Mouse (Mus musculus) liver, postnatal 0 days (tissue): ENCODE measurements at regions not wholly inside any gene's neighbourhood (a gene's known extent, or its start where the extent isn't known, plus 50 kb on each side); places are given as distances from the start of the nearest gene placed in this dataset.

Experiments
- ATAC-seq: fragments of 200-750 bp; cut with Nextera tagmentation; 2 replicates; pipeline ENCODE4 v1.8.0; 2017; ENCODE audit warnings: mild to moderate bottlenecking, moderate library complexity
- DNase-seq: peaks from one replicate; pipeline ENCODE4 v3.0.0-alpha.2; 2016
- H3K27ac ChIP-seq: fragments of 300-500 bp; sonication (generic); 2 replicates; pipeline ENCODE4 v1.5.1; 2014; ENCODE audit warnings: antibody characterized with exemption, moderate library complexity, mild to moderate bottlenecking, low read depth
- H3K27me3 ChIP-seq: fragments of 300-500 bp; sonication (generic); 2 replicates; pipeline ENCODE4 v1.6.1; 2014; ENCODE audit warnings: low read length, control low read depth, mixed read lengths; ENCODE audit not compliant: insufficient read depth
- H3K36me3 ChIP-seq: fragments of 300-500 bp; sonication (generic); replicated peaks from 2 replicates; pipeline ENCODE4 v1.6.1; 2014; ENCODE audit warnings: mild to moderate bottlenecking, control low read depth, low read length, moderate library complexity, mixed read lengths; ENCODE audit not compliant: insufficient read depth
- H3K4me1 ChIP-seq: fragments of 300-500 bp; sonication (generic); 2 replicates; pipeline ENCODE4 v1.6.1; 2014; ENCODE audit warnings: antibody characterized with exemption, mild to moderate bottlenecking, control low read depth; ENCODE audit not compliant: insufficient read depth
- H3K4me2 ChIP-seq: fragments of 300-500 bp; sonication (generic); 2 replicates; pipeline ENCODE4 v1.6.1; 2014; ENCODE audit warnings: low read depth, mild to moderate bottlenecking, low read length, moderate library complexity, mixed read lengths
- H3K4me3 ChIP-seq: fragments of 300-500 bp; sonication (generic); 2 replicates; pipeline ENCODE4 v1.5.1; 2014; ENCODE audit warnings: low read depth, low read length
- H3K9ac ChIP-seq: fragments of 300-500 bp; sonication (generic); replicated peaks from 2 replicates; pipeline ENCODE4 v1.6.1; 2014; ENCODE audit warnings: mild to moderate bottlenecking, moderate library complexity
- H3K9me3 ChIP-seq: fragments of 300-500 bp; sonication (generic); 2 replicates; pipeline ENCODE4 v1.6.1; 2016; ENCODE audit warnings: mild to moderate bottlenecking, control low read depth, low read length, mixed read lengths
- CTCF ChIP-seq: sonication (generic); IDR thresholded peaks from 2 replicates; pipeline ENCODE4 v1.5.1; 2016; ENCODE audit warnings: antibody characterized with exemption, low read depth
- EP300 ChIP-seq: IDR thresholded peaks from 2 replicates; pipeline ENCODE4 v1.6.1; 2016; ENCODE audit warnings: antibody characterized with exemption, low read depth, mild to moderate bottlenecking
- whole genome bisulfite sequencing: fragments of 180-500 bp; shearing (Covaris S2); extraction: QIAGEN DNeasy Blood & Tissue Kit; methylation state at CpG from one replicate; pipeline ENCODE4 v1.1.7; 2014; ENCODE audit not compliant: insufficient replicate concordance; 5-methylcytosine and 5-hydroxymethylcytosine counted together

- Histone ChIP-seq H3K4me1 (no peaks in the 10 kb centered on the region), H3K36me3 (no peaks in the 10 kb centered on the region), H3K27ac (no peak overlapping the region), H3K9me3 (no peaks in the 10 kb centered on the region), H3K4me3 (no peak overlapping the region), H3K4me2 (no peak overlapping the region), H3K27me3 (no peaks in the 10 kb centered on the region), H3K9ac (no peak overlapping the region)
- no peak for ATAC-seq
- TF ChIP-seq EP300 (no peak), CTCF (no peak)
- WGBS: 48% methylated on average over 3 of the region's 3 CpGs
- DNase-seq: no peak
Measured at GRCm38 (mm10) chr10:56979601-56980000, 506.6 kb upstream of the Hsf2 start.

GRCm38 (mm10) chr10:56980821-56981220 lies 505.4 kb upstream of the Hsf2 start:
- Histone ChIP-seq H3K4me2 (no peak overlapping the region), H3K36me3 (no peaks in the 10 kb centered on the region), H3K27ac (no peak overlapping the region), H3K4me3 (no peak overlapping the region), H3K4me1 (no peaks in the 10 kb centered on the region), H3K9ac (no peak overlapping the region), H3K27me3 (no peaks in the 10 kb centered on the region), H3K9me3 (no peaks in the 10 kb centered on the region)
- DNase-seq (no peak), ATAC-seq (no peak)
- TF ChIP-seq CTCF (no peak), EP300 (no peak)
- WGBS: 49% methylated on average over 3 of the region's 3 CpGs

GRCm38 (mm10) chr10:56982526-56983190 lies 503.5 kb upstream of the Hsf2 start:
- H3K4me1 ChIP-seq: no peaks in the 10 kb centered on the region
- H3K4me2 ChIP-seq: no peak overlapping the region
- no peak overlapping the region for H3K9ac ChIP-seq
- no peak overlapping the region for H3K4me3 ChIP-seq
- H3K9me3 ChIP-seq: no peaks in the 10 kb centered on the region
- ATAC-seq (no peak), DNase-seq (no peak)
- WGBS: 74% methylated on average over 8 of the region's 8 CpGs
- H3K27ac ChIP-seq: no peak overlapping the region
- no peaks in the 10 kb centered on the region for H3K36me3 ChIP-seq
- TF ChIP-seq CTCF: no peak
- no peak for TF ChIP-seq EP300
- no peaks in the 10 kb centered on the region for H3K27me3 ChIP-seq

GRCm38 (mm10) chr10:56994969-56995368 lies 491.2 kb upstream of the Hsf2 start:
- Histone ChIP-seq H3K4me1 (no peaks in the 10 kb centered on the region), H3K27me3 (no peaks in the 10 kb centered on the region), H3K36me3 (no peaks in the 10 kb centered on the region), H3K4me3 (no peak overlapping the region), H3K4me2 (no peak overlapping the region), H3K27ac (no peak overlapping the region), H3K9ac (no peak overlapping the region), H3K9me3 (no peaks in the 10 kb centered on the region)
- 91% methylated on average over 3 of the region's 3 CpGs for WGBS
- TF ChIP-seq EP300: no peak
- no peak for TF ChIP-seq CTCF
- no peak for ATAC-seq
- no peak for DNase-seq

DNA sequence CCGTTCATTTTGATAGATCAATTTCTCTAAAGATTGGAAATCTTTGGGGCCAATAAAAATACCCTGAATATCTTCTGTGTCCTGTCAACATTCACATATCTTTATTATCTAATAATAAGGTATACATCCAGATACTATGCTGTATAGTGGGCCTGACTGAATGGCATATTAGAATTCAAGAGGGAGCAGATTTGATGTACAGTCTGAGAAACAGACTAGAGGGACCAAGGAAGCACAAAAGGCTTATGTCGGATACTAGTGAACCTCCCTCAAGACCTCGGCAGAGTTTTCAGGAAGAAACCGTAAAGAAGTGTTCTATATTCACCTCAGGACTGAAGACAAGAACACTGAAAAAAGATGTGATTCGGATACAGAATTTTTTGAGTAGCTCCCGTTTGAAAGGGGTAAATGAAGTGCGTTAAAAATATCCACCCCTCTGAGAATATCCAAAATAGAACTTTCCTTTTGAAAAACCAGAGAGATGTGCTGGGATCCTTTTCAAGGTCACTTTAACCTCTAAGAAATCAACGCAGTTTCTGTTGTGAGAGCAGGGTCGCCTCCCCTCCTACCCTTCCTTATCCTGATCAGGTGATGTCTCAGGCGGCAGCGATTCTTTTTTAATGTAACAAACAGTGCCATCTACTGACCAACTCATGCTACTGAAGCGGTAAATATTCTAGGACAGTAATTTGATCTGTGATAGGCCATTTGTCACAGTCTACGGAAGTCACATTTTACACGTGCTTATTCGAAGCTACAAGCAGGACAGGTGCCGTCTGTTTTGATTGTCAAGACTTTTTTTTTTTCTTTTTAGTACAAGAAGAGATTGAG lies 485.1 kb upstream of the Hsf2 start:
- Histone ChIP-seq H3K9me3 (no peaks in the 10 kb centered on the region), H3K4me1 (no peaks in the 10 kb centered on the region), H3K27me3 (no peaks in the 10 kb centered on the region), H3K4me3 (no peak overlapping the region), H3K36me3 (no peaks in the 10 kb centered on the region), H3K9ac (no peak overlapping the region), H3K4me2 (no peak overlapping the region), H3K27ac (no peak overlapping the region)
- 26% methylated on average over 16 of the region's 16 CpGs for WGBS
- ATAC-seq: no peak
- TF ChIP-seq CTCF (peak; percentile 68), EP300 (no peak)
- no peak for DNase-seq

DNA sequence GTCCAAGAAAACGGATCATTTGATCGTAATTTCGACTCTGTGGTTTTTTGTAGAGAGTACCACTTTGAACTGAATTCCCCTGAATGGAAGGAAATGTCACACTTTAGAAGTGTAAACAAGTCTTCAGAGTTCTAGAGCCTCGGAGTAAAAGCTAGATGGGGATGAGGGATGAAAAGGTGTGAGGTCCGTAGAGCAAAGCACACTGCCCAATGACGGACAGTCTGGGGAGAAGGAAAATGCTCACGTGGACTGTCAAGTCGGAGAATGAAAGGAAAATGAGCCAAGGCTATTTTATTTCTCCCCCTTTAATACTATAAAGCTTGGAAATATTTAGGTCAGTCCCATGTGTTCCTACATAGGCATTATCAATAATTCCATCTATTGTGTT lies 484.5 kb upstream of the Hsf2 start:
- H3K9me3 ChIP-seq: no peaks in the 10 kb centered on the region
- TF ChIP-seq CTCF: no peak
- TF ChIP-seq EP300: no peak
- no peak overlapping the region for H3K4me2 ChIP-seq
- no peak for ATAC-seq
- H3K27me3 ChIP-seq: no peaks in the 10 kb centered on the region
- 48% methylated on average over 8 of the region's 8 CpGs for WGBS
- no peak overlapping the region for H3K4me3 ChIP-seq
- DNase-seq: no peak
- no peak overlapping the region for H3K9ac ChIP-seq
- H3K4me1 ChIP-seq: no peaks in the 10 kb centered on the region
- H3K36me3 ChIP-seq: no peaks in the 10 kb centered on the region
- H3K27ac ChIP-seq: no peak overlapping the region
